Mouse (Mus musculus) gastrocnemius, postnatal 10 days (tissue): ENCODE data around the gene Hoxb13. TPM values are rescaled to one million over a fixed set of nuclear protein-coding genes. Genes with fewer than 3 reads are reported as not detected.

Experiments
- total RNA-seq, 2 experiments: library from RNA; stranded (reverse); gene quantifications; 2 replicates each; pipeline ENCODE4 v1.2.3; 2021

Hoxb13 gene
- total RNA-seq, 2 experiments from 2014 or later: not detected

Other genes starting within 250 kb of the Hoxb13 start
- 1 to 10 TPM in 1 of 2 experiments, under 1 TPM in 1; 0.23 to 1.4 TPM for gene Igf2bp1, start 188.4 kb upstream of the Hoxb13 start, total RNA-seq
- gene Gip, start 169.8 kb upstream of the Hoxb13 start, total RNA-seq: not detected
- 10 to 100 TPM; 31.6 to 34.5 TPM for gene Snf8, start 159.4 kb upstream of the Hoxb13 start, total RNA-seq
- gene Ube2z, start 128.9 kb upstream of the Hoxb13 start, total RNA-seq: 10 to 100 TPM; 24.2 to 29.8 TPM
- 1,000 to 10,000 TPM; 1,118 to 1,302 TPM for gene Atp5g1, start 118.6 kb upstream of the Hoxb13 start, total RNA-seq
- not detected for gene Calcoco2, start 82.4 kb upstream of the Hoxb13 start, total RNA-seq
- gene Ttll6, start 60.5 kb upstream of the Hoxb13 start, total RNA-seq: not detected
- under 1 TPM; 0.63 to 0.79 TPM for gene Hoxb9, start 77.1 kb downstream of the Hoxb13 start, total RNA-seq
- gene Hoxb8, start 87.6 kb downstream of the Hoxb13 start, total RNA-seq: 1 to 10 TPM in 1 of 2 experiments, under 1 TPM in 1; 0.92 to 1.9 TPM
- 1 to 10 TPM; 1.6 to 1.9 TPM for gene Hoxb7, start 92.3 kb downstream of the Hoxb13 start, total RNA-seq
- gene Hoxb6, start 98.2 kb downstream of the Hoxb13 start, total RNA-seq: 1 to 10 TPM in 1 of 2 experiments, under 1 TPM in 1; 0.56 to 2.0 TPM
- gene Hoxb5, start 109.0 kb downstream of the Hoxb13 start, total RNA-seq: 1 to 10 TPM in 1 of 2 experiments, under 1 TPM in 1; 0.89 to 1.3 TPM
- gene Hoxb4, start 124.0 kb downstream of the Hoxb13 start, total RNA-seq: 1 to 10 TPM in 1 of 2 experiments, under 1 TPM in 1; 0.45 to 1.1 TPM
- 1 to 10 TPM in 1 of 2 experiments, under 1 TPM in 1; 0.89 to 1.6 TPM for gene Hoxb3, start 129.0 kb downstream of the Hoxb13 start, total RNA-seq
- 1 to 10 TPM in 1 of 2 experiments, under 1 TPM in 1; 0.66 to 1.3 TPM for gene Hoxb2, start 156.2 kb downstream of the Hoxb13 start, total RNA-seq
- not detected for gene Hoxb1, start 171.4 kb downstream of the Hoxb13 start, total RNA-seq